Mouse (Mus musculus) stomach, postnatal 0 days (tissue): ENCODE measurements around the gene Mindy1. TPM values are rescaled to one million over a fixed set of nuclear protein-coding genes. Genes with fewer than 3 reads are reported as not detected.
A peak's percentile ranks its signal among the peaks of the same experiment; 100 is the strongest.

ENCODE experiments used
- ATAC-seq: fragments of 200-750 bp; cut with Nextera tagmentation; 2 replicates; pipeline ENCODE4 v1.8.0; 2017; ENCODE audit not compliant: low FRiP score, low TSS enrichment
- DNase-seq: peaks from one replicate; pipeline ENCODE4 v3.0.0-alpha.2; 2016; ENCODE audit warnings: low spot score
- H3K27ac ChIP-seq: fragments of 300-500 bp; sonication (generic); replicated peaks from 2 replicates; pipeline ENCODE4 v1.5.1; 2014; ENCODE audit warnings: mild to moderate bottlenecking, control low read depth
- H3K27me3 ChIP-seq: fragments of 300-500 bp; sonication (generic); 2 replicates; pipeline ENCODE4 v1.6.1; 2014; ENCODE audit warnings: low read length; ENCODE audit not compliant: control insufficient read depth, insufficient read depth
- H3K36me3 ChIP-seq: fragments of 300-500 bp; sonication (generic); 2 replicates; pipeline ENCODE4 v1.6.1; 2014; ENCODE audit warnings: low read length, mixed read lengths; ENCODE audit not compliant: control insufficient read depth, insufficient read depth
- H3K4me1 ChIP-seq: fragments of 300-500 bp; sonication (generic); replicated peaks from 2 replicates; pipeline ENCODE4 v1.6.1; 2014; ENCODE audit warnings: antibody characterized with exemption; ENCODE audit not compliant: control insufficient read depth, insufficient read depth
- H3K4me2 ChIP-seq: fragments of 300-500 bp; sonication (generic); replicated peaks from 2 replicates; pipeline ENCODE4 v1.6.1; 2014; ENCODE audit warnings: low read depth, mild to moderate bottlenecking, control low read depth, moderate library complexity
- H3K4me3 ChIP-seq: fragments of 300-500 bp; sonication (generic); 2 replicates; pipeline ENCODE4 v1.5.1; 2014; ENCODE audit warnings: low read depth, low read length, control low read depth
- H3K9ac ChIP-seq: fragments of 300-500 bp; sonication (generic); 2 replicates; pipeline ENCODE4 v1.6.1; 2014; ENCODE audit warnings: mild to moderate bottlenecking, low read length, control low read depth, mixed read lengths
- H3K9me3 ChIP-seq: fragments of 300-500 bp; sonication (generic); 2 replicates; pipeline ENCODE4 v1.6.1; 2016; ENCODE audit warnings: low read length; ENCODE audit not compliant: control insufficient read depth
- CTCF ChIP-seq: IDR thresholded peaks from 2 replicates; pipeline ENCODE4 v1.5.1; 2016; ENCODE audit warnings: antibody characterized with exemption, low read depth, mild to moderate bottlenecking, moderate library complexity
- EP300 ChIP-seq: optimal IDR thresholded peaks from 2 replicates; pipeline ENCODE3; 2016; ENCODE audit warnings: antibody characterized with exemption
- WGBS: fragments of 180-500 bp; shearing (Covaris S2); extraction: QIAGEN DNeasy Blood & Tissue Kit; methylation state at CpG from one replicate; pipeline ENCODE4 v1.1.7; 2014; 5-methylcytosine and 5-hydroxymethylcytosine counted together
- polyA plus RNA-seq: library from polyadenylated mRNA; unstranded; fragments of >200 nt; fragmentation: Nextera tagmentation; extraction: Ambion mirVana; gene quantifications from 2 replicates; pipeline ENCODE4 v1.2.1, GENCODE M21; 2015

The Mindy1 gene
- polyA plus RNA-seq, 1 experiment from 2014 or later: 55.9 TPM

DNA sequence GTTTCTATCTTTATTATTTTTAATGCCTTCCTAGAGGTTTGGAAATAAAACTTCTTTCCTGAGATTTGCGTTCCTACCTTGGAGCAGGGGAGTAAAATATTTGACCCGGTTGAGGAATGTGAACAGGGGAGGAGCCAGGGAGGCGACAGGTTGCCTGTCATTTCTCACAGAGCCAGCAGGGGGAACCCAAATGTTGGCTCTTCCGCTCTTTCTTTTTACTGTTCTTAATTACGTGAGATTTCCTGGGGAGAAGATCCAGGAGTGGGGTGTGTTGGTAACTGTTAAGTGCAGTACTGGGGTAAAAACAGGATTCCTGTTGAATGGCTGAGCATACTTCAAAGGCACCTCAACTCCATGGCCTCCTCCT is 14.9 kb downstream of the Mindy1 start:
- peak; percentile 77 for TF ChIP-seq CTCF
- no peak for TF ChIP-seq EP300
- H3K9me3 ChIP-seq: no peaks in the 10 kb centered on the region
- H3K9ac ChIP-seq: no peak overlapping the region
- no peaks in the 10 kb centered on the region for H3K27me3 ChIP-seq
- no peak overlapping the region for H3K4me2 ChIP-seq
- WGBS: 8% methylated on average over 5 of the region's 5 CpGs
- H3K4me1 ChIP-seq: no peaks in the 10 kb centered on the region
- DNase-seq (peak; percentile 66), ATAC-seq (no peak)
- H3K4me3 ChIP-seq: no peak overlapping the region
- no peak overlapping the region; the same call in 1 of the 2 replicates for H3K27ac ChIP-seq
- H3K36me3 ChIP-seq: peaks cover 8% of the 10 kb centered on the region; the same call in 1 of the 2 replicates

DNA sequence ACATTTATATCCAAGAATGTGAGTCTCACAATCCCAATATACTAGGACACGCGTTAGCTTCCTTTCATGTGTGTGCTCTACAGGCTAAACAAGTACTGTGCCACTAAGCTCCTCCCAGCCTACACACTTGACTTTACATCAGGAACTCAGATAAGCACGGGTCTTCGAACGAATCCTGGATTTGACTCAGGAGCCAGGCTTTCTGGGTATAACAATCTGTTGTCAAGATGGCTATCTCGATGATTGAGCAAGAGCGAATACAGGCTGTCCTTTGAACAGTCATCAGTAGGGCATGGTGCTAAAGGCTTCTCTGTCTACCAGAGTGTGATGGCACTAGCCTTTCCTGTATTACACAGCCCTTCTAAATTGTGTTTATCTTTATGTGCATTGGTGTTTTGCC is 16.9 kb downstream of the Mindy1 start:
- Histone ChIP-seq H3K4me3 (no peak overlapping the region), H3K4me1 (no peaks in the 10 kb centered on the region), H3K9me3 (no peaks in the 10 kb centered on the region), H3K4me2 (no peak overlapping the region), H3K27me3 (no peaks in the 10 kb centered on the region), H3K27ac (0 out of 2 replicates have a peak overlapping the region, but pooled peaks have one; percentile 24), H3K9ac (no peak overlapping the region), H3K36me3 (peaks cover 2% of the 10 kb centered on the region; the same call in 1 of the 2 replicates)
- DNase-seq (no peak), ATAC-seq (0 out of 2 replicates have a peak, but pooled peaks have one; percentile 36)
- TF ChIP-seq EP300 (no peak), CTCF (no peak)
- 64% methylated on average over 7 of the region's 7 CpGs for WGBS

DNA sequence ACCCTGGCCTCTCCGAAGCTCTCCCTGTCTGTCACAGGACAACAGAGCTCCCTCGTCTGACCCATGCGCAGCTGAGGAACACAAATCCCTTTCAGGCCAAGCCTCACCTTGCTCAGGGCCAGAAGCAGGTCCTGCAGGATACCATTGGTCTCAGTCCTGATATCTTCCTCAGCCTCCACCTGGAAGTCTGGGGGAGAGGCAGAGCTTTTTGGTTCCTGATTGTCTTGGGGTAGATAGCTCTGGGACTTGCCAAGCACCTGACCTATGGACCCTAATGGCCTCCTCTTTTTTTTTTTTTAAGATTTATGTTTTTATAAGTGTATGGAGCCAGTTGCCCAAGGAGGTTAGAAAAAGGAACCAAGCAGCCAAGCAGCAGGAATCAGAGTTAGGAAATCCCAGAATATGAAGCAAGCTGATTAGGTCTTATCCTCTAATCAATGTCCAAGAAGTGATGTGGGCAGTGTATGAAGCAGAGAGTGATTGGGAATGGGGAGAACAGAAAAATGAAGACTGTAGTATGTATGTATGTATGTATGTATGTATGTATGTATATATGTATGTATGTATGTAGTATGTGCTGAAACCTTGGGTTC is 20.2 kb downstream of the Mindy1 start:
- Histone ChIP-seq H3K4me2 (no peak overlapping the region), H3K36me3 (no peaks in the 10 kb centered on the region), H3K9ac (no peak overlapping the region), H3K4me1 (no peaks in the 10 kb centered on the region), H3K4me3 (no peak overlapping the region), H3K27ac (no peak overlapping the region), H3K9me3 (no peaks in the 10 kb centered on the region), H3K27me3 (no peaks in the 10 kb centered on the region)
- DNase-seq (no peak), ATAC-seq (no peak)
- 82% methylated on average over 3 of the region's 3 CpGs for WGBS
- no peak for TF ChIP-seq EP300

DNA sequence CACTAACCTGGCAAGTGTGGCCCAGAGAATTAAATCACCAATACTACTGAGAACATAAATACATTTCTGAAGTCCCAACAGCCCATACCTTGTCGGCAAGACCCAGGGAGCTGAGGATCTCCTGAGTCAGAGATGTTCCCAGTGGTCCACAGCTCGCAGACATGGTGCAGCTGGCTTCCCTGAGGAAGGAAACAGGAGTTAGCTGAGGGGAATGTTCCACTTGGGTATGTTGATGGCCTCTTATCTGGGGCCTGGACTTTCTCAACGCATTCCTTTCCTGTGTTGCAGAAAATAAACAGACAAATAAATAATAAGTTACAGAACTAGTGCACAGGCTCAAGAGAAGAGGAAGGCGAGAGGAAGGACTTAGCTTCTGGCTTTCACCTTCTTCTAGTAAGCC is 25.1 kb downstream of the Mindy1 start:
- no peaks in the 10 kb centered on the region for H3K9me3 ChIP-seq
- no peak overlapping the region for H3K4me3 ChIP-seq
- ATAC-seq (no peak), DNase-seq (no peak)
- H3K4me2 ChIP-seq: no peak overlapping the region
- H3K27me3 ChIP-seq: no peaks in the 10 kb centered on the region
- no peaks in the 10 kb centered on the region for H3K4me1 ChIP-seq
- no peak for TF ChIP-seq CTCF
- TF ChIP-seq EP300: no peak
- no peaks in the 10 kb centered on the region for H3K36me3 ChIP-seq
- H3K27ac ChIP-seq: no peak overlapping the region
- WGBS: 71% methylated on average over 4 of the region's 4 CpGs
- H3K9ac ChIP-seq: no peak overlapping the region

DNA sequence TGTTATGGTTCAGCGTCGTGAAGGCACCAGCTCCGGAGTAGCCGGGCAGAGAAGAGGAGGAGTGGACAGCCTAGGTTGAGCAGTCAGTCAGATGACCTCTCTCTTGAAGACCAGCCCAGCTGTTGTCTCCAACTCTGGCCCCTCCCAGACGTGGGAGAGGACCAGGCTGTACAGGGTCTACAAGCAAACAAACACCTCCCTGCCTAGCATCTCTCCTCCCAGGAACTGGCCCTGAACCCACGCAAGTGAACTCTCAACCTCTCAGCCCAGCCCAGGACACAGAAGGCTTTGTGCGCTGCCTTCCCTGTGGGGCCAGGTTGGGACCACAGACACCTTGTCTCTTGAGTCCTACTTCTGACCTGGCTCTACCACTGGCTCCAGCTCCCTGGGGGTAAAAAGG is 26.0 kb downstream of the Mindy1 start, which contains the start of gene Anxa9:
TSS of gene Anxa9 (minus strand) at position 77 of the 400 bp plus-strand sequence.
- no peak within 1 kb of the TSS for H3K4me2 ChIP-seq
- TF ChIP-seq CTCF: no peak
- no peak for TF ChIP-seq EP300
- no peaks in the 10 kb centered on the region for H3K4me1 ChIP-seq
- no peak within 1 kb of the TSS for H3K4me3 ChIP-seq
- no peaks in the 10 kb centered on the region for H3K27me3 ChIP-seq
- ATAC-seq (peak; percentile 28), DNase-seq (no peak)
- H3K9me3 ChIP-seq: no peaks in the 10 kb centered on the region
- H3K36me3 ChIP-seq: no peaks in the 10 kb centered on the region
- H3K27ac ChIP-seq: peak within 1 kb of the TSS; percentile 83
- 34% methylated on average over 7 of the region's 7 CpGs for WGBS
- H3K9ac ChIP-seq: peak within 1 kb of the TSS; percentile 14; the same call in 1 of the 2 replicates

DNA sequence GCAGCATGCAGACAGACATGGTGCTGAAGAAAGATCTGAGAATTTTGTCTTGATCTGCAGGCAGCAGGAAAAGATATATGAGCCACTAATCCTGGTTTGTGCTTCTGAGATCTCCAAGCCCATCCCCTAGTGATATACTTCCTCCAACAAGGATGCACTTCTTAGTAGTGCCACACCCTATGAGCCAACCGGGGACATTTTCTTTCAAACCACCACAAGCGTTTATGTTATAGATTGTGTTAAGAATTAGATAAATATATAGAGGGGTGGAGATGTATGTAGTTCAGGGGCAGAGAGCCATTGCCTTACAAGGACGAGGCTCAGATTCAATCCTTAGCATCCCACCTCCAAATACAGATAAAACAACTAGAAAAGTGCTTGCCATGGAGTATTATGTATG is 29.4 kb downstream of the Mindy1 start:
- no peaks in the 10 kb centered on the region for H3K4me1 ChIP-seq
- H3K27me3 ChIP-seq: no peaks in the 10 kb centered on the region
- H3K9ac ChIP-seq: no peak overlapping the region
- no peak overlapping the region for H3K4me3 ChIP-seq
- no peak for ATAC-seq
- no peak overlapping the region for H3K4me2 ChIP-seq
- 42% methylated on average over 3 of the region's 3 CpGs for WGBS
- no peak for DNase-seq
- no peak overlapping the region for H3K27ac ChIP-seq
- no peaks in the 10 kb centered on the region for H3K9me3 ChIP-seq
- H3K36me3 ChIP-seq: no peaks in the 10 kb centered on the region
- TF ChIP-seq CTCF (no peak), EP300 (no peak)
